Mouse (Mus musculus) ovary, postnatal 36 days (tissue): ENCODE measurements around the gene Defb26.

Experiments
- DNase-seq: peaks from one replicate; pipeline ENCODE4 v3.0.0; 2022; ENCODE audit warnings: low spot score, mixed read lengths

Gene Defb26

GRCm38 (mm10) chr2:152464570-152465150, 46.8 kb downstream of the Defb26 start, which contains the start of gene Defb23:
Gene Defb23 (minus strand): TSS chr2:152464620.
- no peak for DNase-seq

GRCm38 (mm10) chr2:152459241-152459640, 52.3 kb downstream of the Defb26 start:
- no peak for DNase-seq
